Comparison of ENCODE assay signal across 19 mouse cellular contexts in the genomic region with DNA sequence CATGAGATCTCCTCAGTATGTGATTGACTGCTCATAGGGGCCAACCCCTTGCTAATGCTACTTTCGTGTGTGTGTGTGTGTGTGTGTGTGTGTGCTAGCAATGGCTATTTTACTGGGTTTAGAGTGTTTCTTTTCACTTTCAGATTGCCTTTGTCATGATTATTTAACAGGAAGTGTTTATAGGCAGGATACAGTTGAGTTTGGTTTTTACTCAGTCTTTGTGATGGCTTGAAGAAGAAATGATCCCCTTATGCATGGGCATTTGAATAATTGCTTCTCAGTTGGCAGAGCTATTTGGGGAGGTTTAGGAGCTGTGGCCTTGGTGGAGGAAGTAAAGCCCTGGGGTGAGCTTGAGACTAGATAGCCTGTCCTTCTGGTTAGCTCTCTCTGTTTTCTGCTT.
"Had no signal": no experiment of that assay in that cellular context is flagged by ENCODE, and none has a peak within 500 bp of the region (broad histone marks: within the 10 kb centered on the region; RNA-seq: fewer than 3 reads in every experiment).

No protein-coding gene starts in this region.

- H3K9ac ChIP-seq: liver, embryonic 12.5 days; liver, embryonic 15.5 days; lung, embryonic 15.5 days; neural tube, embryonic 12.5 days; neural tube, embryonic 15.5 days; stomach, embryonic 15.5 days had no signal

- H3K4me3 ChIP-seq: liver, embryonic 12.5 days; liver, embryonic 15.5 days; lung, embryonic 15.5 days; megakaryocyte, embryonic 14.5 days; midbrain, embryonic 10.5 days; neural tube, embryonic 12.5 days; neural tube, embryonic 15.5 days; stomach, embryonic 15.5 days had no signal

- ATAC-seq: liver, embryonic 12.5 days had no signal

- DNase-seq: kidney, adult 8-10 months; kidney, postnatal 14 days; kidney, postnatal 4 days; lung, adult 18-20 months; lung, postnatal 10 days; lung, postnatal 36 days; midbrain, embryonic 14.5 days; right cerebral cortex, adult 18-20 months; right cerebral cortex, postnatal 25 days; spleen, adult 18-20 months; thymus, postnatal 36 days had no signal

- H3K36me3 ChIP-seq: liver, embryonic 12.5 days; liver, embryonic 15.5 days; lung, embryonic 15.5 days; midbrain, embryonic 10.5 days; neural tube, embryonic 12.5 days; neural tube, embryonic 15.5 days; stomach, embryonic 15.5 days had no signal

- H3K4me2 ChIP-seq: liver, embryonic 12.5 days; liver, embryonic 15.5 days; lung, embryonic 15.5 days; neural tube, embryonic 12.5 days; neural tube, embryonic 15.5 days; stomach, embryonic 15.5 days had no signal

- H3K27ac ChIP-seq: liver, embryonic 12.5 days; liver, embryonic 15.5 days; lung, embryonic 15.5 days; midbrain, embryonic 10.5 days; neural tube, embryonic 12.5 days; neural tube, embryonic 15.5 days; stomach, embryonic 15.5 days had no signal

- H3K9me3 ChIP-seq: liver, embryonic 12.5 days; liver, embryonic 15.5 days; lung, embryonic 15.5 days; midbrain, embryonic 10.5 days; neural tube, embryonic 12.5 days; neural tube, embryonic 15.5 days; stomach, embryonic 15.5 days had no signal

- H3K4me1 ChIP-seq: liver, embryonic 12.5 days; liver, embryonic 15.5 days; lung, embryonic 15.5 days; midbrain, embryonic 10.5 days; neural tube, embryonic 12.5 days; neural tube, embryonic 15.5 days; stomach, embryonic 15.5 days had no signal

- H3K27me3 ChIP-seq: liver, embryonic 12.5 days; liver, embryonic 15.5 days; lung, embryonic 15.5 days; neural tube, embryonic 12.5 days; neural tube, embryonic 15.5 days; stomach, embryonic 15.5 days had no signal
